Mouse (Mus musculus): ENCODE results near the gene Trim65.

Gene Trim65

GRCm38 (mm10) chr11:116088741-116089394, 42.1 kb downstream of the Trim65 start:
- no peak for DNase-seq (ENCODE audit: low spot score)

- no peak for DNase-seq (ENCODE audit: low spot score)
Observed at GRCm38 (mm10) chr11:116088188-116088587, 42.7 kb downstream of the Trim65 start.

GRCm38 (mm10) chr11:116087194-116088130, 43.5 kb downstream of the Trim65 start:
- DNase-seq (ENCODE audit: low spot score): peak; percentile 83

GRCm38 (mm10) chr11:116086258-116087193, 44.4 kb downstream of the Trim65 start, which contains the start of gene Wbp2:
Wbp2 (minus strand) TSS chr11:116086995.
- DNase-seq (ENCODE audit: low spot score): peak; percentile 91

GRCm38 (mm10) chr11:116084166-116084565, 46.8 kb downstream of the Trim65 start:
- no peak for DNase-seq (ENCODE audit: low spot score)

GRCm38 (mm10) chr11:116083096-116083672, 47.7 kb downstream of the Trim65 start:
- no peak for DNase-seq (ENCODE audit: low spot score)

- peak; percentile 68 for DNase-seq (ENCODE audit: low spot score)
Observed at GRCm38 (mm10) chr11:116081081-116081480, 49.8 kb downstream of the Trim65 start.

- DNase-seq (ENCODE audit: low spot score): no peak
Observed at GRCm38 (mm10) chr11:116079511-116079910, 51.4 kb downstream of the Trim65 start.

- no peak for DNase-seq (ENCODE audit: low spot score)
Observed at GRCm38 (mm10) chr11:116078676-116079320, 52.1 kb downstream of the Trim65 start.

GRCm38 (mm10) chr11:116078221-116078620, 52.7 kb downstream of the Trim65 start:
- DNase-seq (ENCODE audit: low spot score): peak; percentile 45

GRCm38 (mm10) chr11:116077446-116078204, 53.3 kb downstream of the Trim65 start, which contains the start of gene Unc13d:
Unc13d (minus strand) TSS chr11:116077961.
- DNase-seq (ENCODE audit: low spot score): peak; percentile 36

GRCm38 (mm10) chr11:116076836-116077235, 54.1 kb downstream of the Trim65 start:
- no peak for DNase-seq (ENCODE audit: low spot score)

- DNase-seq (ENCODE audit: low spot score): no peak
Observed at GRCm38 (mm10) chr11:116076266-116076540, 54.7 kb downstream of the Trim65 start.

- DNase-seq (ENCODE audit: low spot score): no peak
Observed at GRCm38 (mm10) chr11:116075539-116076265, 55.2 kb downstream of the Trim65 start.

GRCm38 (mm10) chr11:116074436-116074991, 56.4 kb downstream of the Trim65 start:
- no peak for DNase-seq (ENCODE audit: low spot score)

- DNase-seq (ENCODE audit: low spot score): no peak
Observed at GRCm38 (mm10) chr11:116072608-116073007, 58.3 kb downstream of the Trim65 start.

Data from urinary bladder, postnatal 25 days (tissue).